Mouse (Mus musculus) testis, adult 2 months (tissue): ENCODE measurements at regions not wholly inside any gene's neighbourhood (a gene's known extent, or its start where the extent isn't known, plus 50 kb on each side); places are given as distances from the start of the nearest gene placed in this dataset.

Experiments used
- CTCF ChIP-seq: fragments of 200-500 bp; IDR thresholded peaks from 2 replicates; pipeline ENCODE4 v1.5.1; 2012; ENCODE audit warnings: low read depth, mild to moderate bottlenecking, inconsistent platforms, low read length, moderate library complexity; ENCODE audit not compliant: control insufficient read depth, insufficient read depth, insufficient replicate concordance
- POLR2A ChIP-seq: fragments of 200-500 bp; IDR thresholded peaks from 2 replicates; pipeline ENCODE4 v1.6.1; 2012; ENCODE audit warnings: low read depth, mild to moderate bottlenecking, inconsistent platforms, low read length, moderate library complexity; ENCODE audit not compliant: control insufficient read depth

DNA sequence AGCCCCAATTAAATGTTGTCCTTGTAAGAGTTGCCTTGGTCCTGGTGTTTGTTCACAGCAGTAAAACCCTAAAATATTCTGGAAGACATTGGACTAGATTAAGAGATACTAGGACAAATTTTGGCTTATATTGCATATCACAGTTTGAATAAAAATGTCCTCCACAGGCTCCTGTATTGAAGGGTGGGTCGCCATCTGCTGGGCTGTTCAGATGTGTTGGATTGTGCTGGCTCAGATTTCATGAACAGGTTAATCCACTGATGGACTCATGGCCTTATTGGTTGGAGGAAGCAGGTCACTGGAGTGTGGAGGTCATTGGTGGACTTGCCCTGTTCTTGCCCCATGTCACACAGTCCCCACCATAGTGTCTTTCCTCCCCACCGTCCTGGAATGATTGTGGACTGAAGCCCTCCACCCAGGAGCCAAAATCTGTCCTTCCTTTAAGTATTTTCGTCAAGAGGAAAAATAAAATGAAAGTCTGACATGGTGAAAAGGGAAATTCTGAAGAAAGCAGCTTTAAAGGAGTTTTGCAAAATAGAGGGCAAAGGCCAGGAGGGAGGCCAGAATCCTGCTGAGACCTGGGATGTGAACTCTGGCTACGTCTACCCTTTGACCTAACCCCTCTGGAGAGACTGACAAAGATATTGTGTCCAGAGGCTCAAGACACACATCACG, 72.6 kb downstream of the Xrcc2 start:
- no peak for TF ChIP-seq POLR2A
- no peak for TF ChIP-seq CTCF
